Mouse (Mus musculus) duodenum, adult 2 months (tissue): Measurements from ENCODE around the gene Rad9a. TPM values are rescaled to one million over a fixed set of nuclear protein-coding genes. Genes with fewer than 3 reads are reported as not detected.

Experiments
- polyA plus RNA-seq: library from polyadenylated mRNA; depleted of rRNA; stranded (reverse); fragments of >200 nt; gene quantifications from 2 replicates; pipeline ENCODE4 v1.2.3, GENCODE M21; 2012; ENCODE audit warnings: low replicate concordance; rRNA removed

Rad9a gene
- polyA plus RNA-seq: 12.2 and 12.9 TPM in 2 replicates

GRCm38 (mm10) chr19:4201291-4201909, at the start of gene Rad9a:
Gene Rad9a, minus strand, starts transcription at chr19:4201662.

GRCm38 (mm10) chr19:4231253-4232185, 30.1 kb upstream of the Rad9a start, which contains the start of gene Pold4:
Gene Pold4, plus strand, starts transcription at chr19:4231899.

GRCm38 (mm10) chr19:4214071-4214770, 12.8 kb upstream of the Rad9a start, which contains the start of the genes Clcf1 and AC109138.7:
Gene Clcf1, plus strand, starts transcription at chr19:4214238.
Gene AC109138.7, plus strand, starts transcription at chr19:4214357.

GRCm38 (mm10) chr19:4191528-4192250, 9.8 kb downstream of the Rad9a start, which contains the start of gene Ppp1ca:
Gene Ppp1ca, plus strand, starts transcription at chr19:4192065.

GRCm38 (mm10) chr19:4190831-4191334, 10.6 kb downstream of the Rad9a start, which contains the start of gene Tbc1d10c:
Gene Tbc1d10c, minus strand, starts transcription at chr19:4191284.

GRCm38 (mm10) chr19:4175368-4175947, 26.0 kb downstream of the Rad9a start, which contains the start of gene Carns1:
Gene Carns1, minus strand, starts transcription at chr19:4175479.

GRCm38 (mm10) chr19:4162646-4163542, 38.6 kb downstream of the Rad9a start, which contains the start of gene Rps6kb2:
Gene Rps6kb2, minus strand, starts transcription at chr19:4163354.

GRCm38 (mm10) chr19:4153232-4153654, 48.2 kb downstream of the Rad9a start, which contains the start of gene Ptprcap:
Gene Ptprcap, plus strand, starts transcription at chr19:4153604.

GRCm38 (mm10) chr19:4148491-4148806, 53.0 kb downstream of the Rad9a start, which contains the start of gene Coro1b:
Gene Coro1b, plus strand, starts transcription at chr19:4148619.

Other genes with a start within 250 kb of the Rad9a start
- not detected in 2 replicates for gene Aldh3b3, start 243.0 kb downstream of the Rad9a start, polyA plus RNA-seq
- 0.58 and 1.3 TPM in 2 replicates for gene Aldh3b2, start 229.3 kb downstream of the Rad9a start, polyA plus RNA-seq
- 136 and 319 TPM in 2 replicates for gene Acy3, start 215.1 kb downstream of the Rad9a start, polyA plus RNA-seq
- gene Tbx10, start 208.9 kb downstream of the Rad9a start, polyA plus RNA-seq: 0.28 TPM in 1 of 2 replicates, not detected in the other
- gene Nudt8, start 201.1 kb downstream of the Rad9a start, polyA plus RNA-seq: 26.8 and 33.7 TPM in 2 replicates
- 0.97 and 1.6 TPM in 2 replicates for gene Gm49405, start 201.0 kb downstream of the Rad9a start, polyA plus RNA-seq
- 9.0 and 9.5 TPM in 2 replicates for gene Doc2g, start 198.3 kb downstream of the Rad9a start, polyA plus RNA-seq
- gene Ndufv1, start 188.9 kb downstream of the Rad9a start, polyA plus RNA-seq: 160 and 198 TPM in 2 replicates
- gene Gstp1, start 163.7 kb downstream of the Rad9a start, polyA plus RNA-seq: 2,340 and 2,743 TPM in 2 replicates
- 291 and 464 TPM in 2 replicates for gene Gstp2, start 155.6 kb downstream of the Rad9a start, polyA plus RNA-seq
- 13.8 and 20.0 TPM in 2 replicates for gene Gstp3, start 142.1 kb downstream of the Rad9a start, polyA plus RNA-seq
- gene Cabp2, start 120.1 kb downstream of the Rad9a start, polyA plus RNA-seq: 9.6 TPM in 1 of 2 replicates, not detected in the other
- gene Cdk2ap2, start 104.5 kb downstream of the Rad9a start, polyA plus RNA-seq: 348 and 507 TPM in 2 replicates
- 152 and 179 TPM in 2 replicates for gene Pitpnm1, start 101.7 kb downstream of the Rad9a start, polyA plus RNA-seq
- gene Aip, start 75.8 kb downstream of the Rad9a start, polyA plus RNA-seq: 38.1 and 59.6 TPM in 2 replicates
- 0.04 TPM in 1 of 2 replicates, not detected in the other for gene Gpr152, start 61.9 kb downstream of the Rad9a start, polyA plus RNA-seq
- gene Cabp4, start 57.6 kb downstream of the Rad9a start, polyA plus RNA-seq: 0.22 and 0.57 TPM in 2 replicates
- gene Coro1b, start 53.0 kb downstream of the Rad9a start, polyA plus RNA-seq: 265 and 317 TPM in 2 replicates
- gene Ptprcap, start 48.1 kb downstream of the Rad9a start, polyA plus RNA-seq: 94.5 and 168 TPM in 2 replicates
- gene Rps6kb2, start 38.3 kb downstream of the Rad9a start, polyA plus RNA-seq: 49.5 and 55.8 TPM in 2 replicates
- gene Carns1, start 26.2 kb downstream of the Rad9a start, polyA plus RNA-seq: 1.9 and 3.4 TPM in 2 replicates
- 8.6 and 23.0 TPM in 2 replicates for gene Tbc1d10c, start 10.4 kb downstream of the Rad9a start, polyA plus RNA-seq
- 237 and 257 TPM in 2 replicates for gene Ppp1ca, start 9.6 kb downstream of the Rad9a start, polyA plus RNA-seq
- gene Clcf1, start 12.6 kb upstream of the Rad9a start, polyA plus RNA-seq: 6.8 and 12.7 TPM in 2 replicates
- not detected in 2 replicates for gene AC109138.7, start 12.7 kb upstream of the Rad9a start, polyA plus RNA-seq
- 67.0 and 146 TPM in 2 replicates for gene Pold4, start 30.2 kb upstream of the Rad9a start, polyA plus RNA-seq
- gene Ssh3, start 67.5 kb upstream of the Rad9a start, polyA plus RNA-seq: 70.2 and 100 TPM in 2 replicates
- 0.83 and 3.0 TPM in 2 replicates for gene Ankrd13d, start 81.5 kb upstream of the Rad9a start, polyA plus RNA-seq
- gene Grk2, start 104.6 kb upstream of the Rad9a start, polyA plus RNA-seq: 75.3 and 106 TPM in 2 replicates
- gene Kdm2a, start 196.6 kb upstream of the Rad9a start, polyA plus RNA-seq: 46.8 and 50.4 TPM in 2 replicates
- gene Rhod, start 237.8 kb upstream of the Rad9a start, polyA plus RNA-seq: 27.7 and 141 TPM in 2 replicates